Mouse (Mus musculus): ENCODE results near the gene Zfp212. TPM values are rescaled to one million over a fixed set of nuclear protein-coding genes. Genes with fewer than 3 reads are reported as not detected.
"Not testable (repeated sequence)": the region's sequence is repeated elsewhere in the genome, so short reads cannot be mapped to it uniquely, and the experiment has no call there.

Gene Zfp212
- polyA plus RNA-seq, 1 experiment from 2014 or later: 21.0 TPM

DNA sequence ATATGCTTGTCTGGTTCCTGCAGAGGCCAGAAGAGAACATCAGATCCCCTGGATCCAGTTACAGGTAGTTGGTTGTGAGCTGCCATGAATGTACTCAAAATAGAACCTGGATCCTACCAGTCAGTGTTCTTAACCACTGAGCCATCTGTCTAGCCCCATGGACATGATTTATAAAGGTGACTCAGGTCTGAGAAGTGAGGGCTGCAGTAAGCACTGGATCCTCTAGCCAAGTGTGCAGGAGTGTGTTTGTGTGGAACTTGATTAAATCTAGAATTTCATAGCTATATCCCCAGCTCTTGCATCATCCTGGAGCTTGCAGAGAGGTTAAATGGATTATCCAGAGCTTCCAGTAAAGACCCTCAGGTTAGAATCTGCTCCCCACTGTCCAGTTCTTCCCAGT is 37.5 kb downstream of the Zfp212 start:
- no peak overlapping the region for H3K27ac ChIP-seq (ENCODE audit: low read length)
- ATAC-seq: no peak
- H3K36me3 ChIP-seq (ENCODE audit: control insufficient read depth, insufficient read depth): peaks cover 13% of the 10 kb centered on the region; the same call in 1 of the 2 replicates
- no peaks in the 10 kb centered on the region for H3K27me3 ChIP-seq (replicated peaks; ENCODE audit: control insufficient read depth, insufficient read depth, low read length)
- no peak overlapping the region for H3K9ac ChIP-seq (replicated peaks; ENCODE audit: low read depth, low read length)
- H3K4me2 ChIP-seq (ENCODE audit: low read length): no peak overlapping the region
- no peak overlapping the region for H3K4me3 ChIP-seq (replicated peaks; ENCODE audit: low read length)
- no peaks in the 10 kb centered on the region for H3K9me3 ChIP-seq (ENCODE audit: control insufficient read depth, low read length)
- peaks cover 11% of the 10 kb centered on the region for H3K4me1 ChIP-seq (replicated peaks; ENCODE audit: control insufficient read depth, insufficient read depth, low read length)

DNA sequence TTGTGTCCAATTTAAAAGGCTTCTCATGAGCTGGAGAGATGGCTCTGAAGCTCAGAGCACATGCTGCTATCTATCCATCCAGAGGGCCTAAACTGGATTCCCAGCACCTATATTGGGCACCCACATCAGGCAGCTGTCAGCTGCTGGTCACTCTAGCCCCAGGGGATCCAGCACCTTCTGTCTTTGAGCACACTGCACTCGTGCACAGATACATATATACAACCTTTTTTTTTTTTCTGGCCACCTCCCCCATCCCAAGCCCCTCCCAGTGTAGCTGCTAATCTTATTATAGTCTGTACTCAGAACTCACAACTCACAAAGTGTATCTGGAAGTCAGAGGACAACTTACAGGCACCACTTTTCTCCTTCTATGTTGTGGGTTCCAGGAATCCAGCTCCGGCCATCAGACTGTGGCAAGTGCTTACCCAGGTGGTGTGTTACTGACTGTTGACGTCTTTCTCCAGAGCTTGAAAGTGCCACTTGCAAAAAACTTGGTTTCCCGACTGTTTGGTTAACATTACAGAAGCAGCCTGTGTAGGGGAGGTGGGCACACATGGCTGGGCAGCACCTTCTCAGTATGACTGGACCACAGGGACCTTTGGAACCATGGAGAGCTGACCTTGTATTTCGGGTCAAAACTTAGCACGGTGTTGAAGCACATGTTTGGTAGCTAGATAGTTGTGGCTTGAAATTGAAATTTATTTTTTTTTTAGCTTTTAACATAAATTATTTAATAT is 40.6 kb downstream of the Zfp212 start:
- no peaks in the 10 kb centered on the region for H3K9me3 ChIP-seq (ENCODE audit: control insufficient read depth, low read length)
- H3K9ac ChIP-seq (replicated peaks; ENCODE audit: low read depth, low read length): no peak overlapping the region
- WGBS: 90% methylated on average over 6 of the region's 6 CpGs
- H3K27me3 ChIP-seq (replicated peaks; ENCODE audit: control insufficient read depth, insufficient read depth, low read length): no peaks in the 10 kb centered on the region
- no peak overlapping the region for H3K4me3 ChIP-seq (replicated peaks; ENCODE audit: low read length)
- H3K36me3 ChIP-seq (ENCODE audit: control insufficient read depth, insufficient read depth): peaks cover 28% of the 10 kb centered on the region
- ATAC-seq: no peak
- H3K27ac ChIP-seq (ENCODE audit: low read length): no peak overlapping the region
- H3K4me1 ChIP-seq (replicated peaks; ENCODE audit: control insufficient read depth, insufficient read depth, low read length): no peaks in the 10 kb centered on the region
- no peak overlapping the region for H3K4me2 ChIP-seq (ENCODE audit: low read length)

DNA sequence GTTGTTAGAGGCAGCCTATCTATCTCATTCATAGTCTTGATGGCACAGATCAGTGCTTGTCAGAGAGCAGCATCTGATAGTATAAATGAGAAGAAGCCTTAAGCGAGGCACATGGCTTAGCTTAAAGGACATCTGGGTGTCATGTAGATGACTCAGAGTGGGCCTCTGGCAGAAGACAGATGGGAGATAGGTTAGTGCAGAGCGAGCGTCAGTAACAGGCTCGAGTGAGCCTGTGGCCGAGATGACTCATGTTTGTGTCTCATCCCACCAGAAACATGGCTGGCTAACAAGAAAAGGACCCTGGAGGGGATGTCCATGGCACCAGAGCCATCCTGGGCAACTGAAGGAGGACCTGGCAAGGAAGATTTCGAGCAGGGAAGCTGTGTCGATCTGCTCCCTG is 42.8 kb downstream of the Zfp212 start:
- Histone ChIP-seq H3K9me3 (ENCODE audit: control insufficient read depth, low read length) (no peaks in the 10 kb centered on the region), H3K4me1 (replicated peaks; ENCODE audit: control insufficient read depth, insufficient read depth, low read length) (no peaks in the 10 kb centered on the region), H3K4me2 (ENCODE audit: low read length) (no peak overlapping the region), H3K27ac (ENCODE audit: low read length) (no peak overlapping the region), H3K36me3 (ENCODE audit: control insufficient read depth, insufficient read depth) (peaks cover 25% of the 10 kb centered on the region), H3K4me3 (replicated peaks; ENCODE audit: low read length) (no peak overlapping the region), H3K9ac (replicated peaks; ENCODE audit: low read depth, low read length) (no peak overlapping the region), H3K27me3 (replicated peaks; ENCODE audit: control insufficient read depth, insufficient read depth, low read length) (no peaks in the 10 kb centered on the region)
- 94% methylated on average over 7 of the region's 7 CpGs for WGBS
- no peak for ATAC-seq

DNA sequence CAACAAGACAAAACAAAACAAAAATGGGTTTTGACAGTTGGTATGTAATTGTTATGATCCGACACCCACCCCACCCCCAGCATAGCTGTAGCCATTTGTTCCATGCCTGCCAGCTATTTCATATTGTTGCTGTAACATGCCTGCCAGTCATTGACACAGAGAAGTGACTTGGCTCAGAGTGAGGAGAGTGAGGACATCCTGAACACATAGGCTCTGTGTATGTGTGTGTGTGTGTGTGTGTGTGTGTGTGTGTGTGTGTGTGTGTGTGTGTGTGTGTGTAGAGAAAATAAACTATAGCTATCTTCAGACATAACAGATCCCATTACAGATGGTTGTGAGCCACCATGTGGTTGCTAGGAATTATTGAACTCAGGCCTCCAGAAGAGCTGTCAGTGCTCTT is 47.9 kb downstream of the Zfp212 start:
- H3K9me3 ChIP-seq (ENCODE audit: control insufficient read depth, low read length); H3K4me3 ChIP-seq (replicated peaks; ENCODE audit: low read length); H3K4me1 ChIP-seq (replicated peaks; ENCODE audit: control insufficient read depth, insufficient read depth, low read length); H3K27ac ChIP-seq (ENCODE audit: low read length); H3K27me3 ChIP-seq (replicated peaks; ENCODE audit: control insufficient read depth, insufficient read depth, low read length); H3K9ac ChIP-seq (replicated peaks; ENCODE audit: low read depth, low read length); ATAC-seq; H3K4me2 ChIP-seq (ENCODE audit: low read length): not testable (repeated sequence)
- peaks cover 15% of the 10 kb centered on the region for H3K36me3 ChIP-seq (ENCODE audit: control insufficient read depth, insufficient read depth)
- WGBS: 93% methylated on average over 1 of the region's 1 CpGs

DNA sequence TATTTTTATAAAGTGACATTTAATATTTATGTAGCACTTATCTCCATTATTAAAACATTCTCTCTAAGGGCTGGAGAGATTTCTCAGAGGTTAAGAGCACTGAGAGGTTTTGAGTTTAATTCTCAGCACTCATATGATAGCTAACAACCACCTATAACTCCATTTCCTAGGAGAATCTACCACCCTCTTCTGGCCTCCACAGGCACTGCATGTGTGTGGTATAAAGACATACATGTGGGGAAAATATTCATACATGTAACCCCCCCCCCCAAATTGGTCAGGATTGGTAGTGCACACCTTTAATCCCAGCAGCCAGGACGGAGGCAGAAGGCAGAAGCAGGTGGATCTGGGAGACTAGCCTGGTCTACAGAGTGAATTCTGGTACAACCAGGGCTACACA is 54.3 kb downstream of the Zfp212 start:
- H3K4me2 ChIP-seq (ENCODE audit: low read length): no peak overlapping the region
- H3K9ac ChIP-seq (replicated peaks; ENCODE audit: low read depth, low read length): no peak overlapping the region
- H3K27ac ChIP-seq (ENCODE audit: low read length): no peak overlapping the region
- no peaks in the 10 kb centered on the region for H3K9me3 ChIP-seq (ENCODE audit: control insufficient read depth, low read length)
- no peaks in the 10 kb centered on the region for H3K36me3 ChIP-seq (ENCODE audit: control insufficient read depth, insufficient read depth)
- H3K4me1 ChIP-seq (replicated peaks; ENCODE audit: control insufficient read depth, insufficient read depth, low read length): no peaks in the 10 kb centered on the region
- no peak overlapping the region for H3K4me3 ChIP-seq (replicated peaks; ENCODE audit: low read length)
- ATAC-seq: no peak
- WGBS: 94% methylated on average over 1 of the region's 1 CpGs
- H3K27me3 ChIP-seq (replicated peaks; ENCODE audit: control insufficient read depth, insufficient read depth, low read length): no peaks in the 10 kb centered on the region

DNA sequence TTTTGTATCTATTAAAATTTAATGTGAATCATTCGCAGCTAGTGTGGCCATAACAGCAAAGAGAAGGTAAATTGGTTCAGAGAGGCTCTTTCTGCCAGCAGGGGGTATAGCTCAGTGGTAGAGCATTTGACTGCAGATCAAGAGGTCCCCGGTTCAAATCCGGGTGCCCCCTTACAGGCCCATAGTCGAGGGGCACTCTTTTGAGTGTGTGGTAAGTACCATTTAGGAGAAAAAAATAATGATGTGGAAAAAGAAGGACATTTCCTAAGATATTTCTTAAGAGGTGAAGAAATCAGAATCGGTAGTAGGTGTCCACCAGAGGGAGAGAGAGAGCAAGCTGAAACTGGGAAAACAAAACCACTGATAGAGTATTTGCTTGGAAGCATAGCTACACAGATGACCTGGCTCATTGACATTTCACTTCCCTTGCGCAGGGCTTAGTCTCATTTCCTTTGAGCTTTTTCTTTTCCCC is 58.7 kb downstream of the Zfp212 start:
- peak; percentile 64 for ATAC-seq
- no peak overlapping the region for H3K9ac ChIP-seq (replicated peaks; ENCODE audit: low read depth, low read length)
- 20% methylated on average over 6 of the region's 6 CpGs for WGBS
- no peak overlapping the region for H3K4me2 ChIP-seq (ENCODE audit: low read length)
- H3K9me3 ChIP-seq (ENCODE audit: control insufficient read depth, low read length): 0 out of 2 replicates have a peak, but pooled peaks cover 2% of the 10 kb centered on the region
- no peak overlapping the region for H3K27ac ChIP-seq (ENCODE audit: low read length)
- no peaks in the 10 kb centered on the region for H3K27me3 ChIP-seq (replicated peaks; ENCODE audit: control insufficient read depth, insufficient read depth, low read length)
- no peak overlapping the region for H3K4me3 ChIP-seq (replicated peaks; ENCODE audit: low read length)
- H3K36me3 ChIP-seq (ENCODE audit: control insufficient read depth, insufficient read depth): no peaks in the 10 kb centered on the region
- no peaks in the 10 kb centered on the region for H3K4me1 ChIP-seq (replicated peaks; ENCODE audit: control insufficient read depth, insufficient read depth, low read length)

Other genes with a start within 250 kb of the Zfp212 start
- 150 and 166 TPM in 2 replicates for gene Pdia4, start 107.0 kb upstream of the Zfp212 start, polyA plus RNA-seq (2015; fragmentation: Nextera tagmentation; extraction: Ambion mirVana)
- gene Zfp786, start 89.6 kb upstream of the Zfp212 start, polyA plus RNA-seq (2015; fragmentation: Nextera tagmentation; extraction: Ambion mirVana): 17.0 and 21.9 TPM in 2 replicates
- 17.5 and 18.7 TPM in 2 replicates for gene Zfp398, start 84.8 kb upstream of the Zfp212 start, polyA plus RNA-seq (2015; fragmentation: Nextera tagmentation; extraction: Ambion mirVana)
- gene Zfp282, start 43.3 kb upstream of the Zfp212 start, polyA plus RNA-seq (2015; fragmentation: Nextera tagmentation; extraction: Ambion mirVana): 25.6 and 26.3 TPM in 2 replicates
- gene Zfp956, start 32.9 kb downstream of the Zfp212 start, polyA plus RNA-seq (2015; fragmentation: Nextera tagmentation; extraction: Ambion mirVana): 23.2 and 24.6 TPM in 2 replicates
- 10.1 and 10.3 TPM in 2 replicates for gene Zfp777, start 128.4 kb downstream of the Zfp212 start, polyA plus RNA-seq (2015; fragmentation: Nextera tagmentation; extraction: Ambion mirVana)
- gene Zfp746, start 166.1 kb downstream of the Zfp212 start, polyA plus RNA-seq (2015; fragmentation: Nextera tagmentation; extraction: Ambion mirVana): 20.0 and 21.7 TPM in 2 replicates